Mouse (Mus musculus): ENCODE measurements at regions not wholly inside any gene's neighbourhood (a gene's known extent, or its start where the extent isn't known, plus 50 kb on each side); places are given as distances from the start of the nearest gene placed in this dataset.

DNA sequence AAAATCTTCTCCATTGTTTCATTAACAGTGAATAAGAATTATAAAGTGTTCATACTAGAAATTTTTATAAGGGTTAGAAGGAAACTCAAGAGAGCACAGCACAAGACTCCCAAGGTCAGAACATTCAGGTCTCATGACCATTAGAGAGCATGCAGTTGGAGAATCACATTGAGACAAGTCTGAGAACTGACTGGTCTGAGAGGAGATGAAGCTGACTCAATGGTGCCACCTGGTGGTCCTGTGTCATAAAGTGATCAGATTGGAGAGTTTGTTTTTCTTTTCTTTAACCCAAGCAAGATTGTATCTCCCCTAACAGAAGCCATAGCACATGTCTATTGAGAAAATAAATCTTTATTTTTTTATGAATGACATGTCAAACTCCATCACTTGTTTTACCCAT, 663.5 kb downstream of the Rab28 start:
- no peaks in the 10 kb centered on the region for H3K36me3 ChIP-seq (ENCODE audit: insufficient read depth)
- ATAC-seq: peak; percentile 78

DNA sequence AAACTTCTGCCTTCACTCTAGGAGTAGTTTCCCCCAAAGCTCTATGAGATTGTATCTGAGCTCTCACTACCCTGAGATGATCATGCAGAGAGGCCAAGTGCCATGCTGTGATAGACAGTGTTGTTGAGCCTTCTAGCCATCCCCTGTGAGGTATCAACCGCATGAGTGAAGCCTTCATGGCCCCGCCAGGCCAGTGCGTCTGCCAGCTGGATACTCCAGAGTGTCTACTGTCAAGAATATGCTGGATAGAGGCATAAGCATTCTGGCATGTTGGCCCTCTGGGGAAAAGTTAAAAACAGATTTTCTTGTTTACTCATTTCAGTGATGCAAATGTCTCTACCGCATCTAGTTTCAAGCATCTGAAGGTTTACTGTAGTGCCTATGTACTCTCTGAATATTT, 669.2 kb downstream of the Rab28 start:
- 66% methylated on average over 4 of the region's 4 CpGs for WGBS
- no peak for TF ChIP-seq CTCF (IDR thresholded peaks at IDR 0.05; ENCODE audit: low read depth)
- Histone ChIP-seq H3K27me3 (ENCODE audit: insufficient read depth, low read length) (no peaks in the 10 kb centered on the region), H3K9me3 (ENCODE audit: low read length) (no peaks in the 10 kb centered on the region), H3K27ac (ENCODE audit: low read depth, low read length) (no peak overlapping the region), H3K36me3 (ENCODE audit: insufficient read depth) (no peaks in the 10 kb centered on the region), H3K4me1 (ENCODE audit: insufficient read depth) (no peaks in the 10 kb centered on the region), H3K4me3 (ENCODE audit: low read depth, low read length) (no peak overlapping the region), H3K9ac (no peak overlapping the region), H3K4me2 (ENCODE audit: low read depth) (no peak overlapping the region)
- peak; percentile 80 for ATAC-seq
- peak; percentile 27 for DNase-seq

More for the DNA sequence above, 663.5 kb downstream of the Rab28 start:
- Histone ChIP-seq H3K27ac (ENCODE audit: low read depth, low read length) (no peak overlapping the region), H3K4me2 (ENCODE audit: low read depth) (no peak overlapping the region), H3K4me3 (ENCODE audit: low read depth, low read length) (no peak overlapping the region), H3K9ac (no peak overlapping the region), H3K4me1 (ENCODE audit: insufficient read depth) (no peaks in the 10 kb centered on the region), H3K9me3 (ENCODE audit: low read length) (no peaks in the 10 kb centered on the region), H3K27me3 (ENCODE audit: insufficient read depth, low read length) (no peaks in the 10 kb centered on the region)
- DNase-seq: peak; percentile 86
- peak; percentile 83 for TF ChIP-seq CTCF (IDR thresholded peaks at IDR 0.05; ENCODE audit: low read depth)

- H3K4me3 ChIP-seq (ENCODE audit: low read depth, low read length): no peak overlapping the region
- 74% methylated on average over 3 of the region's 3 CpGs for WGBS
- H3K27me3 ChIP-seq (ENCODE audit: insufficient read depth, low read length): no peaks in the 10 kb centered on the region
- H3K9me3 ChIP-seq (ENCODE audit: low read length): no peaks in the 10 kb centered on the region
- DNase-seq (no peak), ATAC-seq (no peak)
- no peak overlapping the region for H3K27ac ChIP-seq (ENCODE audit: low read depth, low read length)
- H3K4me1 ChIP-seq (ENCODE audit: insufficient read depth): no peaks in the 10 kb centered on the region
- H3K36me3 ChIP-seq (ENCODE audit: insufficient read depth): no peaks in the 10 kb centered on the region
- TF ChIP-seq CTCF (IDR thresholded peaks at IDR 0.05; ENCODE audit: low read depth): peak; percentile 58
- no peak overlapping the region for H3K4me2 ChIP-seq (ENCODE audit: low read depth)
- H3K9ac ChIP-seq: no peak overlapping the region
These were observed 701.3 kb downstream of the Rab28 start for GRCm38 (mm10) chr5:41006692-41007091.

DNA sequence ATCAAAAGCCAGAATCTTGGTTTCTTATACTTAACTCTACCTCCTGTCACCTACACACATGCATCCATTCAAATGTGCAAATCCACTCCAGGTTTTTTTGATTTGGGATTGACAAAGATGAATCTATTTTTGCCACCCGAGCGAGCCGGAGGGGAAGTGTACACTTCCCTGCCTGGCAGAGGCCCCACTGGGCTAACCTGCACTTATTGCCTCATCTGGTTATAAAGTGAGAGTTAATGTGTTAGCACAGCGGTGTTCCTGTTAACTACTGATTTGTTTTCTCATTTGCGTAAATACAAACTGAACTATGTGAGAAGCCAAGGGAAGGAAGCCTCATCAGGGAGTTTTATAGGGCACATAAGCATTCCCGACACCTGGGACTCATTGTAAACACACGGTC, 721.4 kb downstream of the Rab28 start:
- ATAC-seq: no peak
- Histone ChIP-seq H3K36me3 (ENCODE audit: insufficient read depth) (no peaks in the 10 kb centered on the region), H3K4me2 (ENCODE audit: low read depth) (no peak overlapping the region), H3K9me3 (ENCODE audit: low read length) (no peaks in the 10 kb centered on the region), H3K9ac (no peak overlapping the region), H3K27me3 (ENCODE audit: insufficient read depth, low read length) (no peaks in the 10 kb centered on the region), H3K4me1 (ENCODE audit: insufficient read depth) (no peaks in the 10 kb centered on the region), H3K27ac (ENCODE audit: low read depth, low read length) (no peak overlapping the region), H3K4me3 (ENCODE audit: low read depth, low read length) (no peak overlapping the region)
- 87% methylated on average over 7 of the region's 7 CpGs for WGBS
- DNase-seq: no peak
- TF ChIP-seq CTCF (IDR thresholded peaks at IDR 0.05; ENCODE audit: low read depth): no peak

DNA sequence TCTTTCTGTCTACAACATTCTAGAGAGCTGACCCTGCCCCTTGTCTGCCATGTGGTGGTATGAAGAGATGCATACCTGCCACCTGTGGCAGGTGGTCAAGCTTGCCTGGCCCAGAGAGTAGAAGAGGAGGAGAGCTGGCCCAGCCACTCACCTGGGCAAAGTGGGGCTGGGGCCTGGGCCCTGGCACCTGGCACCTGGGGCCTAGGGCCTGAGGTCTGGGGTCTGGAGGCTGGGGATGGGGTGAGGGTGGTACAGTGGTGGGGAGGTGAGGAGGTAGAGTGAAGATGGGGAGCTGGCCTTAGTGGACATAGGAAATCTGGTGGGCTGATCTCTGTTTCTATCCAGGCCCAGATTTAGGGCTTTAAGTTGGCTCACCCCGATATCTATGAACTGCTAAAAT, 733.1 kb downstream of the Rab28 start:
- TF ChIP-seq CTCF (IDR thresholded peaks at IDR 0.05; ENCODE audit: low read depth): no peak
- H3K4me1 ChIP-seq (ENCODE audit: insufficient read depth): no peaks in the 10 kb centered on the region
- no peak for DNase-seq
- no peak for ATAC-seq
- no peak overlapping the region for H3K4me3 ChIP-seq (ENCODE audit: low read depth, low read length)
- no peak overlapping the region for H3K27ac ChIP-seq (ENCODE audit: low read depth, low read length)
- 90% methylated on average over 1 of the region's 1 CpGs for WGBS
- H3K36me3 ChIP-seq (ENCODE audit: insufficient read depth): no peaks in the 10 kb centered on the region
- H3K9ac ChIP-seq: no peak overlapping the region
- no peaks in the 10 kb centered on the region for H3K27me3 ChIP-seq (ENCODE audit: insufficient read depth, low read length)
- H3K9me3 ChIP-seq (ENCODE audit: low read length): no peaks in the 10 kb centered on the region
- H3K4me2 ChIP-seq (ENCODE audit: low read depth): no peak overlapping the region

DNA sequence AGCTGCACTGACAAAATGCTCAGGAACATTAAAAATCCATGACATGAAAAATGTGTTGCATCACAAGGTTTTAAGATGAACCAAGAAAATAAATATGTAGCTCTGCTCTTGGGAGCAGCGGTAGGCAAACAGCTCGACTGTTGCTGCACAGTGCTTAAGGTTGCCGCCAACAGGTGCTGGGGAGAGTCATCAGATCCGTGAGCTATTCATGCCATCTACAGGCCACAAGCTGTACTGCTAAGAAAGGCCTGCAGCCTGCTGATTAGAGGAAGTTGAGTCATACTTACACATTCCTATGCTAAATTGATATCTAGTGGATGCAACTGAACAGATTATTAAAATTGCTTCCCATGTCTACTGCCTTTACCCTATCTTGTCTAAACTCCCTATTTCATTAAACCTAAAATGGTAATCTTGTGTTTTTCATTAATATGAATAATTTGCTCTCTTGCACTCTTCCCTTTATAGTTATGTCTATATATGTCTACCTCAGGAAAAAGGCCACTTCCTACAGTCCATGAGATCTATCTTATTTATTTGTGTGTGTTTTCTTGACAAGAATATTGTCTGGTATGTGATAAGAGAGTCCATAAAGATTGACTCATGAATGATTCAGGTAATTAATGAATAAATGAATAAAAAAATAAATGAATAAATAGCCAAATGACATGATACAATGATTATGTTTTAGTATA, 754.9 kb downstream of the Rab28 start:
- Histone ChIP-seq H3K4me3 (ENCODE audit: low read depth, low read length) (no peak overlapping the region), H3K9me3 (ENCODE audit: low read length) (0 out of 2 replicates have a peak, but pooled peaks cover 2% of the 10 kb centered on the region), H3K36me3 (ENCODE audit: insufficient read depth) (no peaks in the 10 kb centered on the region), H3K4me1 (ENCODE audit: insufficient read depth) (no peaks in the 10 kb centered on the region), H3K27ac (ENCODE audit: low read depth, low read length) (no peak overlapping the region), H3K9ac (no peak overlapping the region), H3K4me2 (ENCODE audit: low read depth) (no peak overlapping the region), H3K27me3 (ENCODE audit: insufficient read depth, low read length) (no peaks in the 10 kb centered on the region)
- peak; percentile 96 for TF ChIP-seq CTCF (IDR thresholded peaks at IDR 0.05; ENCODE audit: low read depth)
- DNase-seq: peak; percentile 89
- WGBS: under 1% methylated on average over 4 of the region's 4 CpGs
- peak; percentile 98 for ATAC-seq

DNA sequence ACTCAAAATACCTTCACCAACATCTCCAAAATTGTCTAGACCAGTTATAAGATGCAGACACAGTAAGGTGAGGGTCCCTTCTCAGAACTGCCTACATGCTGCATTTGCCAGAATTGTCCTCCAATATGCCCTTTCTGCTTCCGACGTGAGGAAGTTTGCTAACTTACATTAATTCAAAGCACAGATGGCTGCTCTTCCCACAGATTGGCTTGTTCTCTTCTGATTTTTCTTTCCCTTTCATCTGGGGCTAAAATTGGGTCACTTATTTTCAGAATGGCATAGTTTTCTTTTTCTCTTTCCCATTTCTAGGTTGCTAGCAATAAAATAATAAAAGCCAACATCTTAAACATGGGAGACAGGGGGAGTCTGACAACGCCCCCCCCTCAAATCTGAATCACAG, 778.8 kb downstream of the Rab28 start:
- Histone ChIP-seq H3K4me1 (ENCODE audit: insufficient read depth) (no peaks in the 10 kb centered on the region), H3K36me3 (ENCODE audit: insufficient read depth) (no peaks in the 10 kb centered on the region), H3K27ac (ENCODE audit: low read depth, low read length) (no peak overlapping the region), H3K4me2 (ENCODE audit: low read depth) (no peak overlapping the region), H3K9me3 (ENCODE audit: low read length) (no peaks in the 10 kb centered on the region), H3K4me3 (ENCODE audit: low read depth, low read length) (no peak overlapping the region), H3K9ac (no peak overlapping the region), H3K27me3 (ENCODE audit: insufficient read depth, low read length) (no peaks in the 10 kb centered on the region)
- 56% methylated on average over 3 of the region's 3 CpGs for WGBS
- no peak for TF ChIP-seq CTCF (IDR thresholded peaks at IDR 0.05; ENCODE audit: low read depth)
- no peak for DNase-seq
- no peak for ATAC-seq
